Mouse (Mus musculus): ENCODE results near the gene Pdhb. TPM values are rescaled to one million over a fixed set of nuclear protein-coding genes. Genes with fewer than 3 reads are reported as not detected.
A peak's percentile ranks its signal among the peaks of the same experiment; 100 is the strongest.

Pdhb gene
- polyA plus RNA-seq (2016; fragmentation: Nextera tagmentation; extraction: Ambion mirVana), result 452 and 456 TPM in 2 replicates

DNA sequence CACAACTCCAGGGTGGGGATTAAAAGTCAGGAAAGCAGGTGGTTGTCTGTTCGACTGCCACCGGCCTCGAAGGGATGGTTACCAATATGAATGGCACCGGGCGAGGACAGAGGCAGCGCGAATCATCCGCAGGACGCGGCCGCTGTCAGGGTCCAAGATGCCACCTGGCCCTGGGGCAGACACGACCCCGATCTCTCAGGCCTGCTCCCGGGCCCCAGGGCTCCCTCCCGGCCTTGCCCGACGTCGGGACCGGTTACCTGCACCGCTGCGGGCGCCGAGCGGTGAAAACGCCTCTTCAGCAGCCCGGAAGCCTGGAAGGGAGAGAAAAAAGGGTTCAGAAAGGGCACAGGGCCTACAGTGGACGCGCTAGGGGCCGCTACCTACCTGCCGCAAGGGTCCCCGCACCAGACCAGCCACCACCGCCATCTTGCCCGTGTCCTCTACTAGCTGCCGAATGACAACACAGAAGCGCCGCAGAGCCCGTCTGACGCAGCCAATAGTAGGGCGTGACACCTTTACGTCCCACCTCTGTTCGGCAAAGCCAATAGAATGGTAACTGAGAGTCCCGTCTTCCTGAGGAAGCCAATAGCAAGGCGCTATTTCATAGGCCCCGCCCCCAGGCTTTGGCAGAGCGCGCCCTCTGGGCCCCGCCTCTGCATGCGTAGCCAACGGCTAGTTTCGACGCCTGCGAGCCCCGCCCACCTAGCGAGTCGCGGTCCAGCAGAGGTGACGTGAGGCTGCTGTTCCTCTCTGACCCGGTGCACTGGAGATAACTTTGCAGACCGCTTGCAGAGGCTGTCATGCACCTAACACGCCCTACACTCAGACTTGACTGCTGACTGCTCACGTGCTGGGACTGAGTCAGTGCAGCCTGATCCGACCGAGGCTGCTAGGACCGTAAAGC lies at the start of gene Pdhb:
TSS of gene Pdhb (minus strand) at position 519 of the 904 bp plus-strand sequence.
- Histone ChIP-seq H3K4me1 (replicated peaks) (peaks cover 6% of the 10 kb centered on the region; the same call in 1 of the 2 replicates), H3K36me3 (peaks cover 30% of the 10 kb centered on the region), H3K4me2 (peak within 1 kb of the TSS; percentile 84), H3K9me3 (replicated peaks) (no peaks in the 10 kb centered on the region), H3K27me3 (replicated peaks) (no peaks in the 10 kb centered on the region), H3K9ac (peak within 1 kb of the TSS; percentile 96), H3K4me3 (peak within 1 kb of the TSS; percentile 89), H3K27ac (ENCODE audit: poor library complexity, severe bottlenecking) (peak within 1 kb of the TSS; percentile 94)
- under 1% methylated on average over 64 of the region's 64 CpGs for WGBS
- peak; percentile 99 for ATAC-seq (ENCODE audit: insufficient number of reproducible peaks, low FRiP score)

DNA sequence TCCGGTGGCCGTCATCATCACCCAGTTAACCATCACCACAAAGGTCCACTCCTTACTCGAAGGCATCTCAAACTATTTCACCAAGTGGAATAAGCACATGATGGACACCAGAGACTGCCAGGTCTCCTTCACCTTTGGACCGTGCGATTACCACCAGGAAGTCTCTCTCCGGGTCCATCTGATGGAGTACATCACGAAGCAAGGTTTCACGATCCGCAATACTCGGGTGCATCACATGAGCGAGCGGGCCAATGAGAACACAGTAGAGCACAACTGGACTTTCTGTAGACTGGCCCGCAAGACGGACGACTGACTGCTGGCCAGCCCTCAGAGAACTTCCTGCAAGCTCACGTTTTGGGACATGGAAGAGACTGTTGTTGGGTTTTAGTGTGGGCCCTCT lies 49.7 kb upstream of the Pdhb start:
- no peaks in the 10 kb centered on the region for H3K9me3 ChIP-seq (replicated peaks)
- H3K36me3 ChIP-seq, result peaks cover 13% of the 10 kb centered on the region
- no peaks in the 10 kb centered on the region for H3K27me3 ChIP-seq (replicated peaks)
- no peak overlapping the region for H3K4me2 ChIP-seq
- no peak overlapping the region for H3K27ac ChIP-seq (ENCODE audit: poor library complexity, severe bottlenecking)
- no peak overlapping the region for H3K9ac ChIP-seq
- 92% methylated on average over 16 of the region's 16 CpGs for whole genome bisulfite sequencing
- H3K4me3 ChIP-seq, result no peak overlapping the region
- no peak for ATAC-seq (ENCODE audit: insufficient number of reproducible peaks, low FRiP score)
- peaks cover 10% of the 10 kb centered on the region for H3K4me1 ChIP-seq (replicated peaks)

DNA sequence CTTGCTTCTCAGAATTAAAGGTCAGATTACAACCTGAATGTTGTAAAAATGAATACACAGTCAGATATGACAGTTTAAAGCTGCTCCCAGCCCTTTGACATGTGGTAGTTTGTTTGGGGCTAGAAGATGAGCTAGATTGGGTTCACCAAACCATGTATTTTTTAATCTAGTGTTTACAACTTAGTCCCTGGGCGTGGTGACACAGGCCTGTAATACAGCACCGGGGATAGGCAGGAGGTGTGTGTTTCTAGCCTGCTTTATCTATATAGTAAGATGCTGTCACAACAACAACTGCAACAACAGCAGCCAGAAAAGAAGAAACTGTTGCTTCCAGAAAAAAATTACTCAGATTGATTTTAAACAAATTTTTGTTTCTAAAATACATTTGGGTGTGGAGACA lies 48.1 kb upstream of the Pdhb start:
- no peaks in the 10 kb centered on the region; the same call in 1 of the 2 replicates for H3K27me3 ChIP-seq (replicated peaks)
- no peak overlapping the region for H3K9ac ChIP-seq
- H3K4me2 ChIP-seq, result no peak overlapping the region
- no peaks in the 10 kb centered on the region for H3K9me3 ChIP-seq (replicated peaks)
- peaks cover 13% of the 10 kb centered on the region for H3K4me1 ChIP-seq (replicated peaks)
- H3K36me3 ChIP-seq, result peaks cover 13% of the 10 kb centered on the region
- no peak overlapping the region for H3K4me3 ChIP-seq
- WGBS, result 92% methylated on average over 2 of the region's 2 CpGs
- ATAC-seq (ENCODE audit: insufficient number of reproducible peaks, low FRiP score), result no peak
- H3K27ac ChIP-seq (ENCODE audit: poor library complexity, severe bottlenecking), result no peak overlapping the region

DNA sequence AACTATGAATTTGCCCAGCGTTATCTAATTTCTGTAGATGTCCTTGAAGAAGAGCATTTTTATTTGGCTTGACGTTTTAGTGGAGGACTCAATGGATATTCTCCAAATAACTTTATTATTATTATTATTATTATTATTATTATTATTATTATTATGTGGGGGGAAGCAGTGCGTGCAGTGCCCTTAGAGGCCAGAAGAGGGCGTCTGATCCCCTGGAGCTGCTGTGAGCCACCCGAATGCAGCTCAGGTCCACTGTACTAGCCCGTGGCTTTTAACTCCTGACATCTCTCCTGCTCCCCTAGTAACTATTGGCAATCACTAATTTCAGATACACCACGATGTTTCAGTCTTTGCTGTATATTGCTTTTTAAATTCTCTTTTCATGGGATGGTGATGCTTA lies 47.5 kb upstream of the Pdhb start:
- H3K9me3 ChIP-seq (replicated peaks), result no peaks in the 10 kb centered on the region
- no peak overlapping the region for H3K27ac ChIP-seq (ENCODE audit: poor library complexity, severe bottlenecking)
- peaks cover 18% of the 10 kb centered on the region for H3K4me1 ChIP-seq (replicated peaks)
- no peak overlapping the region for H3K4me2 ChIP-seq
- H3K4me3 ChIP-seq, result no peak overlapping the region
- 67% methylated on average over 7 of the region's 7 CpGs for WGBS
- H3K9ac ChIP-seq, result no peak overlapping the region
- no peak for ATAC-seq (ENCODE audit: insufficient number of reproducible peaks, low FRiP score)
- H3K27me3 ChIP-seq (replicated peaks), result no peaks in the 10 kb centered on the region; the same call in 1 of the 2 replicates
- H3K36me3 ChIP-seq, result peaks cover 13% of the 10 kb centered on the region

DNA sequence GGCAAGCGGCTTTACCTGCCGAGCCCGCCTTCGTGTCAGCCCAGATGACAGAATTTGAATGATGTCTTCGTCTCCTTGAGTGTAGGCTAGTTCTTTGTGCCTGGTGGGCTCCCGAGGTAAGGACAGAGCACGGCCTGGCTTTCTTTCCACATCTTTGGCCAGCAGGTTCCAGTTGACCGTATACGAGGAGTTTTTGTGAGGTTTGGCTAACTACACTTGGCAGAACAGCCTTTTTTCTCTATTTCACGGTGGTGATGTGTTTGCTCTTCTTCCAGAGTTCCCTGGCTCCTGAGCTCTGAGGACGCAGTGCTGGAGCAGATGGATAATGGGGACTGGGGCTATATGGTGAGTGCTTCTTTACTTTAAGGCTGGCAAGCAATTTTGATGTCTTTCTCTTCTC lies 47.1 kb upstream of the Pdhb start:
- ATAC-seq (ENCODE audit: insufficient number of reproducible peaks, low FRiP score), result no peak
- Histone ChIP-seq H3K4me1 (replicated peaks) (peaks cover 22% of the 10 kb centered on the region), H3K4me3 (no peak overlapping the region), H3K36me3 (peaks cover 13% of the 10 kb centered on the region), H3K27me3 (replicated peaks) (no peaks in the 10 kb centered on the region; the same call in 1 of the 2 replicates), H3K9ac (no peak overlapping the region), H3K27ac (ENCODE audit: poor library complexity, severe bottlenecking) (no peak overlapping the region), H3K9me3 (replicated peaks) (no peaks in the 10 kb centered on the region), H3K4me2 (no peak overlapping the region)
- 87% methylated on average over 11 of the region's 11 CpGs for WGBS

DNA sequence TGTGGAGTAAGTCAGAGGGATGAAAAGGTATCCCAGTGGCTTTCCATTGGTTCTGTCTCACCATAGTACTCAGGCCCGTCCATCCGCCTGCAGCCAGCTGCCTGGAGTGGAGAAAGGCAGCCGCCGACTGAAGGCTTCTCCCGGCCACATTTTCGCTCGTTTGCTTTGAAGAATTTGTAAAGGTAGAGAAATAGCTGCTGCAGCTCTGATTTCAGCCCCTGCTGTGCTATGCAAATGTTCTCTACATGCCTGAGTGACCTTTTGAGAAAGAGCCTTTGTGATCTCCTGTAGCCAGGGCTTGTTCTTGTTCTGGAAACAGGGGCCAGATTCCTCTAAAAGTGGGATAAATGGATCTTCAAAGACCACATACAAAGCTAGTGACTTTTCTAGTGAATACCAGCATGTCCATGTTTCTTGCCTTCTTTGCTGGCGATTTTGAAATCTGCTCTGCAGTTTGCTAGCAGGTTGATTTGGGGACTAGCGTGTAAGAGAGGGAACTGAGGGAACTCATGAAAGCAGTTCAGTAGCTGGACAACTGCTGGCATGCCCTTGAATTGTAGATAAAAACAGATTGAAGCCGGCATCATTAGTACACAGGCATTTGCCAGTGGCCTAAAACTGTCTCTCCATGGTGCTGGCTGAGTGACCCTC lies 46.0 kb upstream of the Pdhb start:
- no peak overlapping the region for H3K27ac ChIP-seq (ENCODE audit: poor library complexity, severe bottlenecking)
- H3K4me2 ChIP-seq, result no peak overlapping the region
- no peak for ATAC-seq (ENCODE audit: insufficient number of reproducible peaks, low FRiP score)
- H3K9me3 ChIP-seq (replicated peaks), result no peaks in the 10 kb centered on the region
- peaks cover 13% of the 10 kb centered on the region for H3K36me3 ChIP-seq
- WGBS, result 43% methylated on average over 10 of the region's 10 CpGs
- H3K9ac ChIP-seq, result no peak overlapping the region
- no peak overlapping the region for H3K4me3 ChIP-seq
- H3K27me3 ChIP-seq (replicated peaks), result no peaks in the 10 kb centered on the region; the same call in 1 of the 2 replicates
- H3K4me1 ChIP-seq (replicated peaks), result peaks cover 25% of the 10 kb centered on the region

DNA sequence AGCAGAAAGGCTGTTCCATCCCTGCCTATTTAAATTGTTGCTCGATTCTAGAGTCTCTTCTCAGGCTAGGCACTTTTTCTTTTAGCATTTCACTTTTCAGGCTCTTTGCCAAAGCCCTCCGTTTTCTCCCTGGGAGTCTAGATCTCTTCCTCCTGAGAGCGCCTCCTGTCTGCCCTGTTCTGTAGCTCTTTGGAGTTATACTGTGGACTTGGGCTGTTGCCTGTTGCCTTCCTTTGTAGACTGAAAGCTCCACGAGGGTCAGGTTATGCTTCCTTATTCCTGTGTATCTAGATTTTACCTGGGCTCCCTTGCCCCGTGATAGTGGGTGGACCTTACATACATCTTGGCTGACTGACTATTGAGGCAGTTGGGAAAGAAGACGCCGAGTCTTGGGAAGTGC lies 45.4 kb upstream of the Pdhb start:
- H3K27ac ChIP-seq (ENCODE audit: poor library complexity, severe bottlenecking), result no peak overlapping the region
- H3K4me2 ChIP-seq, result no peak overlapping the region
- no peak overlapping the region for H3K9ac ChIP-seq
- peaks cover 25% of the 10 kb centered on the region for H3K4me1 ChIP-seq (replicated peaks)
- no peaks in the 10 kb centered on the region; the same call in 1 of the 2 replicates for H3K27me3 ChIP-seq (replicated peaks)
- H3K9me3 ChIP-seq (replicated peaks), result no peaks in the 10 kb centered on the region
- ATAC-seq (ENCODE audit: insufficient number of reproducible peaks, low FRiP score), result no peak
- no peak overlapping the region for H3K4me3 ChIP-seq
- WGBS, result 69% methylated on average over 7 of the region's 7 CpGs
- H3K36me3 ChIP-seq, result peaks cover 13% of the 10 kb centered on the region

DNA sequence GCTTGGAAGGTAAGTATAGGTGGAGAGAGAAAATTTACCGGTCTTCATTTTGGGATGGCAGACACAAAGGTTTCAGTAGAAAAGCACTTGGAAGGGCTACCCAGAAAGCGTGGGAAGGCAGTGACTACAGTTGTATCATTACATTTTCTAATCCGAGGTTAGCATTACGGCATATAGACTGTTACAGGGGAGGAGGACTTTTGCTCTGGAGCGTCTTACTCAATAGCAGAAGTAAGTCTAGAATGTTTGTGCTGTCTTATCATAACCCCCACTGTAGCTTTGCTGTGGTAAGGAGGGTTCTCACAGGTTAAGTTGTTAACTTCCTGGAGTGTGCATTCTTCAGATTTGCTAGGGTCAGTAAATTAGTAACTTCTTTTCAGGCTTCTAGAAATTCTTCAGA lies 43.3 kb upstream of the Pdhb start:
- H3K36me3 ChIP-seq, result 0 out of 2 replicates have a peak, but pooled peaks cover 3% of the 10 kb centered on the region
- H3K27ac ChIP-seq (ENCODE audit: poor library complexity, severe bottlenecking), result no peak overlapping the region
- no peak overlapping the region for H3K4me3 ChIP-seq
- no peaks in the 10 kb centered on the region; the same call in 1 of the 2 replicates for H3K27me3 ChIP-seq (replicated peaks)
- peaks cover 25% of the 10 kb centered on the region for H3K4me1 ChIP-seq (replicated peaks)
- no peaks in the 10 kb centered on the region for H3K9me3 ChIP-seq (replicated peaks)
- H3K4me2 ChIP-seq, result no peak overlapping the region
- H3K9ac ChIP-seq, result peak overlapping the region; percentile 48; the same call in 1 of the 2 replicates
- ATAC-seq (ENCODE audit: insufficient number of reproducible peaks, low FRiP score), result no peak
- 69% methylated on average over 5 of the region's 5 CpGs for WGBS

DNA sequence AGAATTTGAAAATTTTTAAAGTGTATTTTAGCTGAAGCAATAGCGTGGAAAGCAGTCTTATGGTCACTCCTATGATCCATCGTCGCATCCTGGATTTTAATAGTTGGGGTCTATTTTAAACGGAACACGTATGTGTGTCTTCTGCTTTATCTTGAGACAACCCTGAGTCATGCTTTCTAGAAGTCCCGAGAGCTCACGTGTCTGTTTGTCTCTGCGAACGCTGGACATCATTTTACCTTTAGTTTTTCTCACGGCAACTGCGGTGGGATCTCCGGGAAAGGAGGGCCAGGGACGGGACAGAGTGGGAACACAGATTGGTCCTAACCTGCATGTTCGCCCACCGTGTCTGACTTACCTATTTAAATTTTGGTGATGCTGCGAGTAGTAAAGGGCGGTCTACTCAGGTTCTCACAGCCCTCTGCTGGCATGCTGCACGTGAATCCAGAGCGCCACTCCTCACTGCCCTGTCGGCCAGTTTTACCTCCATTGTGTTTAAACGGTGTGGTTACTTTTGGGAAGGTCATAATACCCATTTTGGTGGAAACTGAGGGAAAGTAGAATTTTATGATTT lies 42.5 kb upstream of the Pdhb start:
- 13% methylated on average over 21 of the region's 21 CpGs for WGBS
- no peak overlapping the region for H3K27ac ChIP-seq (ENCODE audit: poor library complexity, severe bottlenecking)
- H3K4me3 ChIP-seq, result peak overlapping the region; percentile 74
- peak overlapping the region; percentile 12; the same call in 1 of the 2 replicates for H3K9ac ChIP-seq
- H3K9me3 ChIP-seq (replicated peaks), result no peaks in the 10 kb centered on the region
- peaks cover 25% of the 10 kb centered on the region for H3K4me1 ChIP-seq (replicated peaks)
- H3K36me3 ChIP-seq, result no peaks in the 10 kb centered on the region
- ATAC-seq (ENCODE audit: insufficient number of reproducible peaks, low FRiP score), result no peak
- no peaks in the 10 kb centered on the region; the same call in 1 of the 2 replicates for H3K27me3 ChIP-seq (replicated peaks)
- peak overlapping the region; percentile 93 for H3K4me2 ChIP-seq

DNA sequence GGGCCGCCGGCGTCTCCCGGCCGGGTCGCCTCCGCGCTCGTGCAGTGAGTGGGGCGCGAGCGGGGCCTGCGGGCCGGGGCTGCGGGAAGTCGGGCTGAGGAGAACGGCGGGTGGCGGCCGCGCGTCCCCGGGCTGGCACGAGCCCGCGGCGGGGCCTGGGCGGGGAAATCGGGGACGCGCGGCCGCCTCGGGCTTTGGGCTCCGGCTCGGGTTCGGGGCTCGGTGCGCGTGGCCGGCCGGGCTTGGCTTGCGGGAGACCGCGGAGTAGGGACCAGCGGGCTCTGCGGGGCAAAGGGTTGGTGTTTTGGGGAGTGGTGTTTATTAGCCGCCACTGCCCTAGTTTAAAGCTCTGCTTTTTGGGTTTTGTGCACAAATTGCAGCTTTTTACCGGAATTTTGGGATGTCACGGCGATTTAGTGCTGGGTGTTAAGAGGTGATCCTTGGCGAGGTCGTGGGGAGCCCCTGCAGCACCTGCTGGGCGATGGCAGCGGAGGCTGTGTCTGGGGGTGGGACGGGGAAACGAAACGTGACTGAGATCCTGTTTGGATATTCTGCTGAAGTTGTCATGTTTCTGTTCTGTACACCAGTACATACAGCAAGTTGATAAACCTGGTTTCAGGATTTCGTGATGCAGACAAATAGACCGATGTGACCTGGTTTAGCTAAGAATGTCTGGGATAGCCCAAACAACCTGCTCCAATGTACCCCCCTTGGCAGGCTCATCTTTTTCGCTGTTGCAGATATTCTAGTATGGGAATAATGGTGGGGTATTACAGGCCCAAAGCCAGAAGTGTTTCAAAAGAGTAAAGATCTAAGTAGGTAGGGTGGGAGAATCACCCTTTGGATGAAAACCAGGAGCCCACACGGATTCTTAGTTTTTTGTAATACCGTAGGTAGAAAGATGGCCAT lies 41.7 kb upstream of the Pdhb start:
- H3K9ac ChIP-seq, result peak overlapping the region; percentile 89
- no peaks in the 10 kb centered on the region for H3K36me3 ChIP-seq
- no peaks in the 10 kb centered on the region for H3K9me3 ChIP-seq (replicated peaks)
- ATAC-seq (ENCODE audit: insufficient number of reproducible peaks, low FRiP score), result peak; percentile 76
- H3K4me2 ChIP-seq, result peak overlapping the region; percentile 93
- peaks cover 25% of the 10 kb centered on the region for H3K4me1 ChIP-seq (replicated peaks)
- peak overlapping the region; percentile 92 for H3K27ac ChIP-seq (ENCODE audit: poor library complexity, severe bottlenecking)
- 3% methylated on average over 62 of the region's 63 CpGs for WGBS
- no peaks in the 10 kb centered on the region; the same call in 1 of the 2 replicates for H3K27me3 ChIP-seq (replicated peaks)
- H3K4me3 ChIP-seq, result peak overlapping the region; percentile 74

Measured in heart, embryonic 12.5 days (tissue).